In genomic region chr5:123700625-123701024, GRCm38 (mm10) we compare ENCODE assay signal across 8 mouse cellular contexts. TPM values are rescaled to one million over a fixed set of nuclear protein-coding genes. Genes with fewer than 3 reads are reported as not detected.
DNase-seq lines count a peak whose midpoint lies in the region; ATAC-seq lines count a peak whose summit lies in the region.
"Had no signal": no experiment of that assay in that cellular context is flagged by ENCODE, and none has a peak within 500 bp of the region (broad histone marks: within the 10 kb centered on the region; RNA-seq: fewer than 3 reads in every experiment).

No protein-coding gene starts in this region.

- intact Hi-C loops in left cerebral cortex, postnatal 25 days (cut with DNase I): loop anchor here (5.0 kb wide), 1 partner anchor 37 kb away; no protein-coding TSS in a partner anchor

- H3K9me3 ChIP-seq in liver, embryonic 13.5 days (replicated peaks): no peaks in the 10 kb centered on the region
- no peaks in the 10 kb centered on the region for H3K9me3 ChIP-seq in liver, embryonic 12.5 days (replicated peaks)
- H3K9me3 ChIP-seq in heart, embryonic 16.5 days (replicated peaks; ENCODE audit: control insufficient read depth, low read length): no peaks in the 10 kb centered on the region
- H3K9me3 ChIP-seq in neural tube, embryonic 15.5 days (replicated peaks): no peaks in the 10 kb centered on the region

- no peaks in the 10 kb centered on the region for H3K27me3 ChIP-seq in liver, embryonic 13.5 days
- no peaks in the 10 kb centered on the region for H3K27me3 ChIP-seq in liver, embryonic 12.5 days (replicated peaks)
- no peaks in the 10 kb centered on the region for H3K27me3 ChIP-seq in heart, embryonic 16.5 days (ENCODE audit: control insufficient read depth, insufficient read depth, low read length)
- H3K27me3 ChIP-seq in neural tube, embryonic 15.5 days (replicated peaks): no peaks in the 10 kb centered on the region

- 77% methylated on average over 11 of the region's 11 CpGs for WGBS in liver, embryonic 13.5 days (ENCODE audit: insufficient replicate concordance)
- WGBS in liver, embryonic 12.5 days (ENCODE audit: insufficient replicate concordance): 81% methylated on average over 11 of the region's 11 CpGs
- 42% methylated on average over 11 of the region's 11 CpGs for WGBS in heart, embryonic 16.5 days
- WGBS in neural tube, embryonic 15.5 days: 73% methylated on average over 11 of the region's 11 CpGs

- no peak overlapping the region for H3K4me2 ChIP-seq in liver, embryonic 13.5 days
- no peak overlapping the region for H3K4me2 ChIP-seq in liver, embryonic 12.5 days
- H3K4me2 ChIP-seq in heart, embryonic 16.5 days (ENCODE audit: low read depth, low read length): no peak overlapping the region
- no peak overlapping the region for H3K4me2 ChIP-seq in neural tube, embryonic 15.5 days

- ATAC-seq in liver, embryonic 13.5 days (ENCODE audit: low read depth): 0 out of 2 replicates have a peak, but pooled peaks have one; percentile 12
- ATAC-seq in liver, embryonic 12.5 days: no peak
- peak; percentile 64; the same call in 1 of the 2 replicates for ATAC-seq in heart, embryonic 16.5 days (replicated peaks; ENCODE audit: extremely low read depth, insufficient read depth, low FRiP score)
- no peak for ATAC-seq in neural tube, embryonic 15.5 days (ENCODE audit: low FRiP score)

- no peak overlapping the region for H3K9ac ChIP-seq in liver, embryonic 13.5 days
- H3K9ac ChIP-seq in liver, embryonic 12.5 days: no peak overlapping the region
- H3K9ac ChIP-seq in heart, embryonic 16.5 days (ENCODE audit: low read length): peak overlapping the region; percentile 15; the same call in 1 of the 2 replicates
- H3K9ac ChIP-seq in neural tube, embryonic 15.5 days (replicated peaks): no peak overlapping the region

- H3K27ac ChIP-seq in liver, embryonic 13.5 days: no peak overlapping the region
- no peak overlapping the region for H3K27ac ChIP-seq in liver, embryonic 12.5 days
- H3K27ac ChIP-seq in heart, embryonic 16.5 days (ENCODE audit: low read length): peak overlapping the region; percentile 63
- H3K27ac ChIP-seq in neural tube, embryonic 15.5 days (replicated peaks): no peak overlapping the region

- H3K4me1 ChIP-seq in liver, embryonic 13.5 days (replicated peaks): no peaks in the 10 kb centered on the region
- no peaks in the 10 kb centered on the region for H3K4me1 ChIP-seq in liver, embryonic 12.5 days
- H3K4me1 ChIP-seq in heart, embryonic 16.5 days (ENCODE audit: control insufficient read depth, insufficient read depth, low read length): peaks cover 13% of the 10 kb centered on the region
- H3K4me1 ChIP-seq in neural tube, embryonic 15.5 days: peaks cover 6% of the 10 kb centered on the region; the same call in 1 of the 2 replicates

- H3K36me3 ChIP-seq in liver, embryonic 13.5 days: peaks cover 77% of the 10 kb centered on the region
- peaks cover 86% of the 10 kb centered on the region for H3K36me3 ChIP-seq in liver, embryonic 12.5 days
- H3K36me3 ChIP-seq in heart, embryonic 16.5 days (ENCODE audit: control insufficient read depth, insufficient read depth): peaks cover 53% of the 10 kb centered on the region
- peaks cover 71% of the 10 kb centered on the region for H3K36me3 ChIP-seq in neural tube, embryonic 15.5 days

- no peak overlapping the region for H3K4me3 ChIP-seq in liver, embryonic 13.5 days (replicated peaks)
- no peak overlapping the region for H3K4me3 ChIP-seq in liver, embryonic 12.5 days
- no peak overlapping the region for H3K4me3 ChIP-seq in heart, embryonic 16.5 days (ENCODE audit: low read length)
- H3K4me3 ChIP-seq in neural tube, embryonic 15.5 days (replicated peaks): no peak overlapping the region
- H3K4me3 ChIP-seq: myocyte had no signal

- DNase-seq in liver, embryonic 13.5 days: no peak
- peak; percentile 33 to 59 for DNase-seq in cerebellum, postnatal 25 days
- peak; percentile 31 to 34 for DNase-seq in left cerebral cortex, postnatal 25 days (ENCODE audit: low spot score in 2 of 2)
- peak; percentile 83 for DNase-seq in testis, postnatal 10 days (ENCODE audit: low spot score)

RNA-seq across cellular contexts. Expression of gene Clip1, which starts 16.2 kb away (rescaled TPM):
- 12.4 and 13.4 TPM in 2 replicates for polyA plus RNA-seq in liver, embryonic 13.5 days (2015; fragmentation: Nextera tagmentation; extraction: Ambion mirVana)
- polyA plus RNA-seq in liver, embryonic 12.5 days (2016; fragmentation: Nextera tagmentation; extraction: Ambion mirVana): 17.6 and 20.4 TPM in 2 replicates
- 53.1 and 54.0 TPM in 2 replicates for polyA plus RNA-seq in heart, embryonic 16.5 days (2015; fragmentation: Nextera tagmentation; extraction: Ambion mirVana)
- total RNA-seq in left cerebral cortex, postnatal 25 days (2021): 100 to 1,000 TPM; 126 to 133 TPM
- polyA plus RNA-seq in neural tube, embryonic 15.5 days (2015; fragmentation: Nextera tagmentation; extraction: Ambion mirVana): 72.1 and 81.1 TPM in 2 replicates

RNA-seq across cellular contexts. Expression of gene Zcchc8, which starts 20.3 kb away (rescaled TPM):
- polyA plus RNA-seq in liver, embryonic 13.5 days (2015; fragmentation: Nextera tagmentation; extraction: Ambion mirVana): 30.7 and 42.3 TPM in 2 replicates
- 49.6 and 51.9 TPM in 2 replicates for polyA plus RNA-seq in liver, embryonic 12.5 days (2016; fragmentation: Nextera tagmentation; extraction: Ambion mirVana)
- polyA plus RNA-seq in heart, embryonic 16.5 days (2015; fragmentation: Nextera tagmentation; extraction: Ambion mirVana): 53.5 and 58.5 TPM in 2 replicates
- total RNA-seq in left cerebral cortex, postnatal 25 days (2021): 10 to 100 TPM; 37.4 to 50.3 TPM
- polyA plus RNA-seq in neural tube, embryonic 15.5 days (2015; fragmentation: Nextera tagmentation; extraction: Ambion mirVana): 57.0 and 65.8 TPM in 2 replicates

RNA-seq across cellular contexts. Expression of gene Rsrc2, which starts 48.6 kb away (rescaled TPM):
- 56.2 and 67.0 TPM in 2 replicates for polyA plus RNA-seq in liver, embryonic 13.5 days (2015; fragmentation: Nextera tagmentation; extraction: Ambion mirVana)
- polyA plus RNA-seq in liver, embryonic 12.5 days (2016; fragmentation: Nextera tagmentation; extraction: Ambion mirVana): 64.6 and 65.7 TPM in 2 replicates
- polyA plus RNA-seq in heart, embryonic 16.5 days (2015; fragmentation: Nextera tagmentation; extraction: Ambion mirVana): 70.6 and 83.9 TPM in 2 replicates
- 10 to 100 TPM; 78.6 to 87.1 TPM for total RNA-seq in left cerebral cortex, postnatal 25 days (2021)
- polyA plus RNA-seq in neural tube, embryonic 15.5 days (2015; fragmentation: Nextera tagmentation; extraction: Ambion mirVana): 117 and 123 TPM in 2 replicates

RNA-seq across cellular contexts. Expression of gene Kntc1, which starts 48.9 kb away (rescaled TPM):
- 22.6 and 26.0 TPM in 2 replicates for polyA plus RNA-seq in liver, embryonic 13.5 days (2015; fragmentation: Nextera tagmentation; extraction: Ambion mirVana)
- polyA plus RNA-seq in liver, embryonic 12.5 days (2016; fragmentation: Nextera tagmentation; extraction: Ambion mirVana): 39.2 and 39.5 TPM in 2 replicates
- polyA plus RNA-seq in heart, embryonic 16.5 days (2015; fragmentation: Nextera tagmentation; extraction: Ambion mirVana): 16.4 and 17.8 TPM in 2 replicates
- 1 to 10 TPM in 1 of 2 experiments, under 1 TPM in 1; 0.83 to 1.3 TPM for total RNA-seq in left cerebral cortex, postnatal 25 days (2021)
- 4.7 and 9.1 TPM in 2 replicates for polyA plus RNA-seq in neural tube, embryonic 15.5 days (2015; fragmentation: Nextera tagmentation; extraction: Ambion mirVana)

Comparison
In these comparisons a context has a peak if more than half of its experiments do, and no peak if none do; other contexts are left out.
1. ATAC-seq: peak in liver, embryonic 13.5 days (single experiment) and heart, embryonic 16.5 days (single experiment); none in liver, embryonic 12.5 days (single experiment) and neural tube, embryonic 15.5 days (single experiment).